Comparison of ENCODE assay signal across 10 mouse cellular contexts in the genomic region with DNA sequence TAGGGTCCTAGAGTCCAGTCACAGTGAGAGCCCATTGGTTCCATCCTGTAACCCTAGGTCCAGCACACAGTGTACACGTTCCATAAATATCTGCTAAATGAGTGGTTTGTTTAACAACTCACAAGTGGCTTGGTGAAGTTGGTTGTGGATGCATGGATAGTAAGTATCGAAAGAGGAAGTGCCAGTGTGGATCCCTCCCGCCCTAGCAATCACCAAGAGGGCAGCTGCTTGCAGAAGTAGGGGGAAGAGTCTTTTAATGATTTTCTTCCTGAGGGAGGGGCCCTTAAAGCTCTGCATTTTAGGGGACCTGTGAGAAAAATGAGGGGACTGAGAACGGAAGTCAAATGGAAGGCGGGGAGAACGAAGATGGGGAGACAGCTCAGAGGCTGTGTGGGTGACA. TPM values are rescaled to one million over a fixed set of nuclear protein-coding genes. Genes with fewer than 3 reads are reported as not detected.
DNase-seq lines count a peak whose midpoint lies in the region; ATAC-seq and TF ChIP-seq lines count a peak whose summit lies in the region.
"Had no signal": no experiment of that assay in that cellular context is flagged by ENCODE, and none has a peak within 500 bp of the region (broad histone marks: within the 10 kb centered on the region; RNA-seq: fewer than 3 reads in every experiment).

No protein-coding gene starts in this region.

- no peaks in the 10 kb centered on the region for H3K9me3 ChIP-seq in forebrain, embryonic 13.5 days (replicated peaks)
- no peaks in the 10 kb centered on the region for H3K9me3 ChIP-seq in forebrain, embryonic 14.5 days (replicated peaks; ENCODE audit: control insufficient read depth, low read length)
- H3K9me3 ChIP-seq in stomach, embryonic 16.5 days (replicated peaks; ENCODE audit: control insufficient read depth, low read length), result no peaks in the 10 kb centered on the region
- no peaks in the 10 kb centered on the region for H3K9me3 ChIP-seq in stomach, postnatal 0 days (ENCODE audit: control insufficient read depth, low read length)
- no peaks in the 10 kb centered on the region for H3K9me3 ChIP-seq in liver, embryonic 16.5 days (replicated peaks; ENCODE audit: control insufficient read depth, low read length)

- no peak overlapping the region for H3K27ac ChIP-seq in forebrain, embryonic 13.5 days
- no peak overlapping the region for H3K27ac ChIP-seq in forebrain, embryonic 14.5 days (ENCODE audit: low read depth, low read length)
- no peak overlapping the region for H3K27ac ChIP-seq in stomach, embryonic 16.5 days (ENCODE audit: low read length)
- no peak overlapping the region for H3K27ac ChIP-seq in stomach, postnatal 0 days (replicated peaks)
- H3K27ac ChIP-seq in liver, embryonic 16.5 days (ENCODE audit: low read length), result no peak overlapping the region

- H3K27me3 ChIP-seq in forebrain, embryonic 13.5 days, result peaks cover 21% of the 10 kb centered on the region
- peaks cover 6% of the 10 kb centered on the region; the same call in 1 of the 2 replicates for H3K27me3 ChIP-seq in forebrain, embryonic 14.5 days (replicated peaks; ENCODE audit: control insufficient read depth, insufficient read depth, low read length)
- H3K27me3 ChIP-seq in stomach, embryonic 16.5 days (ENCODE audit: control insufficient read depth, insufficient read depth, low read length), result no peaks in the 10 kb centered on the region
- H3K27me3 ChIP-seq in stomach, postnatal 0 days (ENCODE audit: control insufficient read depth, insufficient read depth, low read length), result no peaks in the 10 kb centered on the region
- H3K27me3 ChIP-seq in liver, embryonic 16.5 days (ENCODE audit: control insufficient read depth, insufficient read depth, low read depth, low read length), result peaks cover 17% of the 10 kb centered on the region

- H3K36me3 ChIP-seq in forebrain, embryonic 13.5 days (ENCODE audit: poor library complexity, severe bottlenecking), result no peaks in the 10 kb centered on the region
- H3K36me3 ChIP-seq in forebrain, embryonic 14.5 days (ENCODE audit: control insufficient read depth, insufficient read depth, low read length), result no peaks in the 10 kb centered on the region
- no peaks in the 10 kb centered on the region for H3K36me3 ChIP-seq in stomach, embryonic 16.5 days (ENCODE audit: control insufficient read depth, insufficient read depth, low read length)
- no peaks in the 10 kb centered on the region for H3K36me3 ChIP-seq in stomach, postnatal 0 days (ENCODE audit: control insufficient read depth, insufficient read depth, low read length)
- H3K36me3 ChIP-seq in liver, embryonic 16.5 days (ENCODE audit: control insufficient read depth, insufficient read depth), result no peaks in the 10 kb centered on the region

- no peak for TF ChIP-seq EP300 in stomach, postnatal 0 days (optimal IDR thresholded peaks at IDR 0.05)

- no peak for TF ChIP-seq CTCF in stomach, postnatal 0 days (IDR thresholded peaks at IDR 0.05; ENCODE audit: low read depth)

- ATAC-seq in forebrain, embryonic 13.5 days, result no peak
- no peak for ATAC-seq in forebrain, embryonic 14.5 days
- ATAC-seq in stomach, embryonic 16.5 days (ENCODE audit: insufficient read depth, low FRiP score), result no peak
- ATAC-seq in stomach, postnatal 0 days (ENCODE audit: low FRiP score, low TSS enrichment), result no peak
- ATAC-seq in liver, embryonic 16.5 days (ENCODE audit: low read depth), result no peak

- H3K4me2 ChIP-seq in forebrain, embryonic 13.5 days, result peak overlapping the region; percentile 94
- H3K4me2 ChIP-seq in forebrain, embryonic 14.5 days (ENCODE audit: low read length), result no peak overlapping the region; the same call in 1 of the 2 replicates
- peak overlapping the region; percentile 94; the same call in 1 of the 2 replicates for H3K4me2 ChIP-seq in stomach, embryonic 16.5 days (ENCODE audit: low read depth, low read length)
- no peak overlapping the region for H3K4me2 ChIP-seq in stomach, postnatal 0 days (replicated peaks; ENCODE audit: low read depth)
- peak overlapping the region; percentile 96 for H3K4me2 ChIP-seq in liver, embryonic 16.5 days (ENCODE audit: low read depth, low read length)

- DNase-seq in forebrain, embryonic 14.5 days (ENCODE audit: low spot score), result no peak
- no peak for DNase-seq in stomach, postnatal 0 days (ENCODE audit: low spot score)
- no peak for DNase-seq in cerebellum, postnatal 25 days
- DNase-seq in embryo, embryonic 11 days, result no peak
- DNase-seq in thymus, postnatal 25 days, result no peak
- DNase-seq: lung, embryonic 14.5 days; thymus, postnatal 4 days had no signal

- H3K4me1 ChIP-seq in forebrain, embryonic 13.5 days, result peaks cover 13% of the 10 kb centered on the region
- peaks cover 7% of the 10 kb centered on the region; the same call in 1 of the 2 replicates for H3K4me1 ChIP-seq in forebrain, embryonic 14.5 days (ENCODE audit: control insufficient read depth, insufficient read depth, low read length)
- H3K4me1 ChIP-seq in stomach, embryonic 16.5 days (ENCODE audit: control insufficient read depth, insufficient read depth, low read length), result peaks cover 8% of the 10 kb centered on the region
- H3K4me1 ChIP-seq in stomach, postnatal 0 days (replicated peaks; ENCODE audit: control insufficient read depth, insufficient read depth), result no peaks in the 10 kb centered on the region; the same call in 1 of the 2 replicates
- H3K4me1 ChIP-seq in liver, embryonic 16.5 days (ENCODE audit: control insufficient read depth, low read depth, low read length), result peaks cover 21% of the 10 kb centered on the region

- no peak overlapping the region for H3K9ac ChIP-seq in forebrain, embryonic 13.5 days
- H3K9ac ChIP-seq in forebrain, embryonic 14.5 days (ENCODE audit: low read length), result no peak overlapping the region
- H3K9ac ChIP-seq in stomach, embryonic 16.5 days (ENCODE audit: low read length), result no peak overlapping the region
- no peak overlapping the region for H3K9ac ChIP-seq in stomach, postnatal 0 days (ENCODE audit: low read length)
- H3K9ac ChIP-seq in liver, embryonic 16.5 days (ENCODE audit: low read depth, low read length), result no peak overlapping the region

- H3K4me3 ChIP-seq in forebrain, embryonic 13.5 days, result no peak overlapping the region
- H3K4me3 ChIP-seq in forebrain, embryonic 14.5 days (ENCODE audit: low read depth, low read length), result no peak overlapping the region
- H3K4me3 ChIP-seq in stomach, embryonic 16.5 days (replicated peaks; ENCODE audit: low read length), result no peak overlapping the region
- H3K4me3 ChIP-seq in stomach, postnatal 0 days (ENCODE audit: low read depth, low read length), result no peak overlapping the region
- H3K4me3 ChIP-seq in liver, embryonic 16.5 days (ENCODE audit: low read depth, low read length), result peak overlapping the region; percentile 73

- WGBS in forebrain, embryonic 13.5 days, result 53% methylated on average over 6 of the region's 6 CpGs
- 55% methylated on average over 6 of the region's 6 CpGs for WGBS in forebrain, embryonic 14.5 days
- WGBS in stomach, embryonic 16.5 days, result 51% methylated on average over 6 of the region's 6 CpGs
- 66% methylated on average over 6 of the region's 6 CpGs for WGBS in stomach, postnatal 0 days
- WGBS in liver, embryonic 16.5 days (ENCODE audit: insufficient replicate concordance), result 19% methylated on average over 6 of the region's 6 CpGs

RNA-seq across cellular contexts. Expression of gene Fkbp1b, which starts 1.4 kb away (rescaled TPM):
- polyA plus RNA-seq in forebrain, embryonic 13.5 days (2015; fragmentation: Nextera tagmentation; extraction: Ambion mirVana), result 7.5 and 10.3 TPM in 2 replicates
- 26.8 and 28.2 TPM in 2 replicates for polyA plus RNA-seq in forebrain, embryonic 14.5 days (2014; fragmentation: Nextera tagmentation; extraction: Ambion mirVana)
- polyA plus RNA-seq in stomach, embryonic 16.5 days (2015; fragmentation: Nextera tagmentation; extraction: Ambion mirVana), result 7.1 and 7.5 TPM in 2 replicates
- 7.7 and 8.3 TPM in 2 replicates for polyA plus RNA-seq in stomach, postnatal 0 days (2015; fragmentation: Nextera tagmentation; extraction: Ambion mirVana)
- 3.6 TPM in 2 replicates for polyA plus RNA-seq in liver, embryonic 16.5 days (2015; fragmentation: Nextera tagmentation; extraction: Ambion mirVana)

RNA-seq across cellular contexts. Expression of gene Wdcp, which starts 3.1 kb away (rescaled TPM):
- polyA plus RNA-seq in forebrain, embryonic 13.5 days (2015; fragmentation: Nextera tagmentation; extraction: Ambion mirVana), result 20.4 and 21.5 TPM in 2 replicates
- 12.2 and 12.7 TPM in 2 replicates for polyA plus RNA-seq in forebrain, embryonic 14.5 days (2014; fragmentation: Nextera tagmentation; extraction: Ambion mirVana)
- 11.7 and 14.4 TPM in 2 replicates for polyA plus RNA-seq in stomach, embryonic 16.5 days (2015; fragmentation: Nextera tagmentation; extraction: Ambion mirVana)
- 7.4 and 8.2 TPM in 2 replicates for polyA plus RNA-seq in stomach, postnatal 0 days (2015; fragmentation: Nextera tagmentation; extraction: Ambion mirVana)
- polyA plus RNA-seq in liver, embryonic 16.5 days (2015; fragmentation: Nextera tagmentation; extraction: Ambion mirVana), result 8.8 and 10.2 TPM in 2 replicates

RNA-seq across cellular contexts. Expression of gene Sf3b6, which starts 22.7 kb away (rescaled TPM):
- 310 and 345 TPM in 2 replicates for polyA plus RNA-seq in forebrain, embryonic 13.5 days (2015; fragmentation: Nextera tagmentation; extraction: Ambion mirVana)
- polyA plus RNA-seq in forebrain, embryonic 14.5 days (2014; fragmentation: Nextera tagmentation; extraction: Ambion mirVana), result 362 and 405 TPM in 2 replicates
- 187 and 190 TPM in 2 replicates for polyA plus RNA-seq in stomach, embryonic 16.5 days (2015; fragmentation: Nextera tagmentation; extraction: Ambion mirVana)
- polyA plus RNA-seq in stomach, postnatal 0 days (2015; fragmentation: Nextera tagmentation; extraction: Ambion mirVana), result 288 and 301 TPM in 2 replicates
- 80.2 and 83.3 TPM in 2 replicates for polyA plus RNA-seq in liver, embryonic 16.5 days (2015; fragmentation: Nextera tagmentation; extraction: Ambion mirVana)

RNA-seq across cellular contexts. Expression of gene Mfsd2b, which starts 34.1 kb away (rescaled TPM):
- 0.97 and 1.3 TPM in 2 replicates for polyA plus RNA-seq in forebrain, embryonic 13.5 days (2015; fragmentation: Nextera tagmentation; extraction: Ambion mirVana)
- 0.59 and 0.83 TPM in 2 replicates for polyA plus RNA-seq in forebrain, embryonic 14.5 days (2014; fragmentation: Nextera tagmentation; extraction: Ambion mirVana)
- 3.3 and 3.4 TPM in 2 replicates for polyA plus RNA-seq in stomach, embryonic 16.5 days (2015; fragmentation: Nextera tagmentation; extraction: Ambion mirVana)
- 0.30 and 0.38 TPM in 2 replicates for polyA plus RNA-seq in stomach, postnatal 0 days (2015; fragmentation: Nextera tagmentation; extraction: Ambion mirVana)
- 60.8 and 63.3 TPM in 2 replicates for polyA plus RNA-seq in liver, embryonic 16.5 days (2015; fragmentation: Nextera tagmentation; extraction: Ambion mirVana)

Comparison
In these comparisons a context has a peak if more than half of its experiments do, and no peak if none do; other contexts are left out.
1. H3K4me2 ChIP-seq: peak in forebrain, embryonic 13.5 days (single experiment), stomach, embryonic 16.5 days (single experiment) and liver, embryonic 16.5 days (single experiment); none in forebrain, embryonic 14.5 days (single experiment) and stomach, postnatal 0 days (single experiment).